Mouse (Mus musculus): Measurements from ENCODE around the gene Arid1b.

Arid1b gene

DNA sequence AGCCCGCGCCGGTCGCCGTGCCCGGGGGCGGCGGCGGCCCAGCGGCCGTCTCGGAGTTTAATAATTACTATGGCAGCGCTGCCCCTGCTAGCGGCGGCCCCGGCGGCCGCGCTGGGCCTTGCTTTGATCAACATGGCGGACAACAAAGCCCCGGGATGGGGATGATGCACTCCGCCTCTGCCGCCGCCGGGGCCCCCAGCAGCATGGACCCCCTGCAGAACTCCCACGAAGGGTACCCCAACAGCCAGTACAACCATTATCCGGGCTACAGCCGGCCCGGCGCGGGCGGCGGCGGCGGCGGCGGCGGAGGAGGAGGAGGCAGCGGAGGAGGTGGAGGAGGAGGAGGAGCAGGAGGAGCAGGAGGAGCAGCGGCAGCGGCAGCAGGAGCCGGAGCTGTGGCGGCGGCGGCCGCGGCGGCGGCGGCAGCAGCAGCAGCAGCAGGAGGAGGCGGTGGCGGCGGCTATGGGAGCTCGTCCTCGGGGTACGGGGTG lies 1.5 kb downstream of the Arid1b start:
- peak; percentile 67 for DNase-seq (ENCODE audit: low spot score)

DNA sequence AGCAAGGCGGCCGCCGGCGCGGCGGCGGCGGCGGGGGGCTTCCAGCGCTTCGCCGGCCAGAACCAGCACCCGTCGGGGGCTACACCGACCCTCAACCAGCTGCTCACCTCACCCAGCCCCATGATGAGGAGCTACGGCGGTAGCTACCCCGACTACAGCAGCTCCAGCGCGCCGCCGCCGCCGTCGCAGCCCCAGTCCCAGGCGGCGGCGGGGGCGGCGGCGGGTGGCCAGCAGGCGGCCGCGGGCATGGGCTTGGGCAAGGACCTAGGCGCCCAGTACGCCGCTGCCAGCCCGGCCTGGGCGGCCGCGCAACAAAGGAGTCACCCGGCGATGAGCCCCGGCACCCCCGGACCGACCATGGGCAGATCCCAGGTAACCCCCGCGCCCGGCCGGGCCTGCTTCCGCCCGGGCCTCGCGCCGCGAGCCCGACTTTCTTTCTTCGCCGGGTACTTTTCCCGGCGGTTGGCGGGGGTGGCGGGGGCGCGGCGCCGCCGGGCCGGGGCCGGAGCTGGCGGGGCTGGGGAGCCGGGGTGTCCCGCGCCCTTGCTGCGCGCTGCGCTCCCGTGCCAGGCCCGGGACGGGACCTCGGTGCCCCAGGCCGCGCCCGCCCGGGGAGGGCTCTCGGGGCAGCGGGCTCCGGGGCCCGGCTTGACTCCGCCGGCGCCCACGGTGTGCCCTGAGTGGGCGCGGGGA lies 2.1 kb downstream of the Arid1b start:
- DNase-seq (ENCODE audit: low spot score) = no peak

DNA sequence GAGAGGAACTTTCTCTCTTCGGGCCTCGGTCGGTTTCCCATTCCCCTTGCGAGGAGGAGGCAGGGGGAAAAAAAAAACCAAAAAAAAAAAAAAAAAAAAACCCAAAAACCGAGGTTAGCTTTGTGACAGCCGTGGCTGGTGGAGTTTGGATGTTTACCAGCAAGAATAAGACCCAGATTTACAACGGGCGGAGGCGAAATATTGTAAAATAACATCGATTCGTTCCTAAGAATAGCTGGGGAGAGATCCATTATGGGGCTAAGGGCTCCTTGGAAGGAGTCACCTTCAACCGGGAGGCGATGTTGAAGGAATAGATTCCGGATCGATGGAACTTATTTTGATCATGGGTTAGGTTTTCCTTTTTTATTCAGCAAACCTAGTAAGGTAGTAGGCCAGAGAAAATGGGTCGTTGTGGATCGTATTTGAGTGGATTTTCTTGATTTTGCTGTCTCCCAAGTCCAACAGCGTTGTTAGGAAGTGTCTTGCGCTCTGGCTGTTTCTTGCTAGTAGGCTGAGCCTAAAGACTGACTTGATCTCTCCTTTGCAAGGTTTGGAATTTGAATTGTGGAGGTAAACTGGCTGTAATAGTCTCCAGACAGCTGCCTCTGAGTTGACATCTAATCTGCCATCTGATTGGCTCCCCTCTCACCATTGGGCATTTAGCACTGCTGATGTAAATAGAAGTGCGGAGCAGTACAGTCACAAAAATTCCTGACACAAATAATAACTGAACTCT lies 2.9 kb downstream of the Arid1b start:
- DNase-seq (ENCODE audit: low spot score) = peak; percentile 82

DNA sequence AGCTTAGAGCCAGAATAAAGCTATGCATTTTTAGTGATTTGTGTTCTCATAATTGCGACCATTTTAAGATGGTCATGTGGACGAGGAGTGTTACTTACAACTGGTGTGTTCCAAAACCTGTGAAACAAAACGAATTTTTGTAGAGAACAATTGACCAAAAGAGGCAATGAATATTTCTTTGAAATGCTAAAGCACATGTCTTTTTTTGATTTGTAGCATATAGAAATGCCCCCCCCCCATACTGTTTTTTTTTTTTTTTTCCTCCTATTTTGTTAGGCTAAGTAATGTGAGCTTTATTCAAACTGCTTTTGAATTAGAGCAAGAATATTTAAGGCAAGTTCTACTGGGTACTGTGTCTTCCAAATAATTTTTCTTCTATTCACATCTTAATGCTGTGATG lies 3.8 kb downstream of the Arid1b start:
- no peak for DNase-seq (ENCODE audit: low spot score)

GRCm38 (mm10) chr17:4999256-4999655 lies 5.1 kb downstream of the Arid1b start:
- no peak for DNase-seq (ENCODE audit: low spot score)

DNA sequence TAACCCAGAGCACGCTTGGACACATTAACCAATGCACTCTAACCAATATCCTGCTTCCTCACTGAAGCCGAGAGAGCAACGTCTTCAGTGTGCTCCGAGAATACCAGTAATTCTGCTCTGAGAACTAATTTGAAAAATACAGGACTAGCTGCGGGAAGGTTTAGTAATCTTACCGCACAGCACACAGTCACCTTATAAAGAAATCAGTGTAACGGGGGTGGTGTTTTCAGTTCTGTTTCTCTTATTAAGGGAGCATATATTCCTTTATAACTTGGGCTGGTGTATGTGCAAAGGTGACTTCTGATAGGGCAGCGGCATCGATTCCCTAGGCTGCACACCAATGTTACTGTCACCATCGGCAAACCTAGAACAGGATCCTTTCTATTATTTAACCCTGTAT lies 5.9 kb downstream of the Arid1b start:
- DNase-seq (ENCODE audit: low spot score) = no peak

GRCm38 (mm10) chr17:5000871-5001270 lies 6.7 kb downstream of the Arid1b start:
- no peak for DNase-seq (ENCODE audit: low spot score)

- DNase-seq (ENCODE audit: low spot score) = no peak
These were observed 7.5 kb downstream of the Arid1b start for GRCm38 (mm10) chr17:5001531-5002131.

GRCm38 (mm10) chr17:5002937-5003508 lies 8.9 kb downstream of the Arid1b start:
- no peak for DNase-seq (ENCODE audit: low spot score)

DNA sequence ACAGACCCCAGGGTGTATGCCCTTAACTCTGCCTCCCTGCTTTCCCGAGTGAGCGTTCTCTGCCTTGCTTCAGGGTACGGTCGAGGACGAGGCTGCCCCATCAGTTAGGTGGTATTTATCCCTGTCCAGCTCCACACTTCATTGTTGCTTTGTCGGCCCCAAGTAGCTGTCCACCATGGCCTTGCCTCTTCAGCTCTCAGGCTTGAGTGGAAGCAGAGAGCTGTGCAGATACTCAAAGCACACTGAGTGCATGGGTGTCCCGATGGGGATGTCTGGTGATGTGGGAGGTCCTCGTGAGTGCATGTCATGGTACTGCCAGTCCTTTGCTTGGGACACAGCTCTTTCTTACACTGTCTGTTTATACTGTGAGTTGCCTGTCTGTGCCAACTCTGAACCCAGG lies 10.1 kb downstream of the Arid1b start:
- DNase-seq (ENCODE audit: low spot score) = no peak

- DNase-seq (ENCODE audit: low spot score) = no peak
These were observed 10.6 kb downstream of the Arid1b start for GRCm38 (mm10) chr17:5004706-5005105.

- no peak for DNase-seq (ENCODE audit: low spot score)
These were observed 11.2 kb downstream of the Arid1b start for GRCm38 (mm10) chr17:5005285-5005684.

DNA sequence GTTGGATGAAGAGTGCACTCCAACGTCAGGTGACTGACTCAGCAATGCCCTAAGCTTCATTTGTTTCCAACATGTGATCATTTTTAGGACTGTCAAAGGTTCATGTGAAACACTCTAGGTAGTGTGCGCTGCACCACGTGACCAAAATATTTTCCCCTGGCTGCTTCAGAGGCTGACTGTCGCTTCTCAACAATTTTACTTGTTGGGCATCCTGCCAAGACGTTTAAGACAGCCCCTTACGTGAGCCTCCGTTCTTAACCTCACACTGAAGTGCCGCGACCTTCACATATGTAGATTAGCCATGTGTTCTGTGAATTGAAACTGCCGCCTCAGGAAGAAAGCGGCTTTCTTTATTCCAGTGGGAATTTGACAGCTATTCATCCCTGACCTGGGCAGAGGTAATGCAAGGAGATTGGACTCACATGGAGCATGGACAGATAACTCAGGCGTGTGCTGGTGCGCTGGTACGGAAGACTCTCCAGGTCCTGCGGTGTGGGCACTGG lies 13.1 kb downstream of the Arid1b start:
- DNase-seq (ENCODE audit: low spot score) = peak; percentile 74

GRCm38 (mm10) chr17:5008236-5008635 lies 14.1 kb downstream of the Arid1b start:
- no peak for DNase-seq (ENCODE audit: low spot score)

DNA sequence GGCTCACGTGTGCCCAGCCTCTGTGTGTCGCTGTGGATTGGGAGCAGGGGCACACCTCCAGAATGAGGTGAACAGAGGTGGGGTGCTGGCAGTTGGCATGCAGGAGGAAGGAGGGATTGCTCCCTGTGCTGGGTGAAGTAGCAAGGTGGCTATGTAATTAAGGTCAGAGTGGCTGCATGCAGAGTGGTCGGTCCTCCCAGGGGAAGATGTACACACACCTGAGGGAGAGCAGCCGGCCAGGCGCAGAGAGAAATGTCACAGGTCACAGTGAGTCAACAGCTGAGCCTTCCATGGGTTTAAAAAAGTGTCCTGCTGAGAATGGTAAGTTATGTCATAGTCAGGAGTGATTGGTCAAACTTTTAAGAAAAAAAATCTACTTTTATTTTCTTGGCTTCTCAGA lies 14.6 kb downstream of the Arid1b start:
- DNase-seq (ENCODE audit: low spot score) = no peak

GRCm38 (mm10) chr17:5009526-5010260 lies 15.6 kb downstream of the Arid1b start:
- DNase-seq (ENCODE audit: low spot score) = no peak

DNA sequence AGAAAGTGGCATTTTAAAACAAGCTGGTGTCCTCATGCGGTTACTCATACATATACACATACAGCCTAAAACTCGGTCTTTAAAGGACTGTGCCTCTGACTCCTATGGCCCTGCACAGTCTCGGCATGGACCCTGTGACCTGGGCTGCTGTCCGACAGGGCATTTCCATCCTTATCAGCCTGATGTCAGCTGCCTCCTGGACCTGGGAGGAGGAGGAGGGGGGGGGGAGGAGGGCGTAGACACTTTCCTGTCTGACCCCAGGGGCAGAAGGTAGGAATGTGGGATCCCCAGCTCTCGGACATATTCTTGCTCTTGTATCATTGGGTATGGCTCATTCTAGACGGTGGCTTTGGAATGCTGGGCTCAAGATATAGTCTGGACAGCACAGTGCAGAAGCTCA lies 16.6 kb downstream of the Arid1b start:
- DNase-seq (ENCODE audit: low spot score) = no peak

GRCm38 (mm10) chr17:5012091-5012490 lies 18.0 kb downstream of the Arid1b start:
- DNase-seq (ENCODE audit: low spot score) = no peak

DNA sequence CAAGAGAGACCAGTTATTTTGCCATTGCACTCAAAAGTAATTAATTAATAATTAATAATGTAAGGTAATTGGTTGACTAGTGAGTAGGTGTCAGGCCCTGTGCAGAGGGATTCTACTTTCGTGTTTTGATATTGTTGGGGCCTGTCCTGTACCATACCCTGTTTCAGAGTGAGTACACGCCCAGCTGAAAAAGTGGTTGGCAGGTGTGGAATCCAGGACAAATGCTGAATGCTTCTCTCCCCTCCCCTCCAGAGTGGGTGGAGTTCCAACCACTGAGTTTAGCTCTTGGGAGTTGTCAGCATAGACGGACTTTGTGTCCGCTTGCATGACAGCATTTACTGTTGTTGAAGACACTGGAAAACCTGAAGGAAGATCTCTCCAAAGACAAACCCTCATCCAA lies 18.4 kb downstream of the Arid1b start:
- DNase-seq (ENCODE audit: low spot score) = no peak

DNA sequence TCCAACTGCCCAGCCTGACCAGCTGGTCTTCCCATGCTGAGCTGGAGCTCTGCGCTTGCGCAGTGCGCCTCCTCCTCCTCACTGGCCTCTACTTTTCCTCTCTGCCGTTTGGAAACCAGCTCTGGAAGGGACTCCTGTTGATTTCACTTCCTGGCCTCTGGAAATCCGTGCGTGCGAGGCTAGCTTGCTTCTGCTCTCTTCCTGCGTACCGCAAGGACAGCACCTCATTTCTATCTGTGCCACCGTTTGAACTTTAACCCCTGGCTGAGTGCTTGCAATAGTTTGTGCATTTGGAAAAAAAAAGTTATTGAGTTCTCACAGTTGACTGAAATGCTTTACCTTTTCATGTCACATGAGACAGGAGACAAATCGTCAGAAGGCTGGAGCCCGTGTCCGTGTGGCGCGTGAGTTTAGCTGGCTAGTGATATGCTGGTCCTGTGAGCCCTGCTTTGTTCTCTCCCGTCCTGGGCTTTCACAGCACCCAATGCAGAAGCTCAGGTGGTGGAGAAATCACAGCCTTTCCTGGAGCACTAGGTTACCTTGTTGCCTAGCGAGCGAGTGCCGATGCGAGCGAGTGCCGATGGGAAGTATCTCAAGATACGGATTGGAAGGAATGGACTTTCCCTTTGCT lies 20.3 kb downstream of the Arid1b start:
- DNase-seq (ENCODE audit: low spot score) = no peak

- DNase-seq (ENCODE audit: low spot score) = no peak
These were observed 22.3 kb downstream of the Arid1b start for GRCm38 (mm10) chr17:5016404-5016803.
